In the genomic region with DNA sequence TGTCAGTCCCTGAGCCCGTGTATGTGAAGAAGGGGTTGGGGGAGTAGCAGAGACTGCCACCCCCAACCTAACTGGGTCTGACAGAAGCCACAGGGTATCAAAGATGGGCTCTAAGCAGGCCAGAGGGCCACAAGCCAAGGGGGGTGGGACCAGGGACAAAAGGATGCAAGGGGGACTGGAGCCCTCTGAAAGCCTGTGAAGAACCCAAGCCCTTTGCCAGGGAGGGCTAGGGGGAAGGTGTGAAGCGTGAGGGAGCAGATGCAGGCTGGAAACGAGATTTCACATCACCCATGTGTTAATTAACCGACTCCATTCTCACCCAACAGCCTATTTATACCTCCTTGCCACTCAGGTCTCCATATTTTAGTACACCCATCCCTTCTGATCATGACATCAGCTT, we compare ENCODE assay signal across 27 mouse cellular contexts. TPM values are rescaled to one million over a fixed set of nuclear protein-coding genes. Genes with fewer than 3 reads are reported as not detected.
DNase-seq lines count a peak whose midpoint lies in the region; ATAC-seq and TF ChIP-seq lines count a peak whose summit lies in the region.
"Had no signal": no experiment of that assay in that cellular context is flagged by ENCODE, and none has a peak within 500 bp of the region (broad histone marks: within the 10 kb centered on the region; RNA-seq: fewer than 3 reads in every experiment).

No protein-coding gene starts in this region.

- 39% methylated on average over 4 of the region's 4 CpGs for WGBS in liver, embryonic 15.5 days (ENCODE audit: insufficient replicate concordance)
- 52% methylated on average over 4 of the region's 4 CpGs for WGBS in liver, postnatal 0 days (ENCODE audit: insufficient replicate concordance)
- WGBS in forebrain, embryonic 16.5 days = 22% methylated on average over 4 of the region's 4 CpGs

- no peak overlapping the region; the same call in 1 of the 2 replicates for H3K27ac ChIP-seq in liver, embryonic 15.5 days (replicated peaks)
- H3K27ac ChIP-seq in liver, postnatal 0 days (ENCODE audit: low read depth) = no peak overlapping the region
- H3K27ac ChIP-seq in forebrain, embryonic 16.5 days (ENCODE audit: low read length) = no peak overlapping the region
- H3K27ac ChIP-seq: embryonic facial prominence, embryonic 13.5 days; gastrocnemius, adult 2 months; hindbrain, embryonic 12.5 days; liver, embryonic 14.5 days; macrophage; neural tube, embryonic 12.5 days had no signal

- no peaks in the 10 kb centered on the region for H3K36me3 ChIP-seq in liver, embryonic 15.5 days (replicated peaks)
- no peaks in the 10 kb centered on the region for H3K36me3 ChIP-seq in liver, postnatal 0 days (replicated peaks; ENCODE audit: insufficient read depth, low read length)
- H3K36me3 ChIP-seq in forebrain, embryonic 16.5 days (ENCODE audit: control insufficient read depth, insufficient read depth) = no peaks in the 10 kb centered on the region
- H3K36me3 ChIP-seq: embryonic facial prominence, embryonic 13.5 days; G1E; hindbrain, embryonic 12.5 days; neural tube, embryonic 12.5 days had no signal

- no peak for TF ChIP-seq CTCF in liver, postnatal 0 days (IDR thresholded peaks at IDR 0.05; ENCODE audit: low read depth)

- H3K4me1 ChIP-seq in liver, embryonic 15.5 days (replicated peaks) = peaks cover 34% of the 10 kb centered on the region
- no peaks in the 10 kb centered on the region for H3K4me1 ChIP-seq in liver, postnatal 0 days (ENCODE audit: insufficient read depth)
- peaks cover 10% of the 10 kb centered on the region for H3K4me1 ChIP-seq in forebrain, embryonic 16.5 days (replicated peaks; ENCODE audit: control insufficient read depth, insufficient read depth, low read length)

- no peak overlapping the region for H3K4me3 ChIP-seq in liver, embryonic 15.5 days (replicated peaks)
- H3K4me3 ChIP-seq in liver, postnatal 0 days (ENCODE audit: low read depth, low read length) = no peak overlapping the region
- H3K4me3 ChIP-seq in forebrain, embryonic 16.5 days (replicated peaks; ENCODE audit: low read length) = no peak overlapping the region
- H3K4me3 ChIP-seq: embryonic facial prominence, embryonic 13.5 days; erythroblast, embryonic 14.5 days; gastrocnemius, adult 2 months; hindbrain, embryonic 12.5 days; neural tube, embryonic 12.5 days had no signal

- DNase-seq in cerebellum, postnatal 10 days = peak; percentile 70 to 77
- DNase-seq in cerebellum, adult 18-20 months = no peak
- DNase-seq in heart, postnatal 4 days = peak; percentile 18
- DNase-seq in heart, postnatal 14 days = no peak
- DNase-seq in liver, postnatal 0 days = no peak
- DNase-seq in thymus, postnatal 4 days = no peak
- DNase-seq: adrenal gland, postnatal 36 days; B cell, adult 2 months; cerebellum, adult 11-12 months; embryo, embryonic 11 days; gastrocnemius, adult 2 months; kidney, postnatal 25 days had no signal

- peak overlapping the region; percentile 32 for H3K4me2 ChIP-seq in liver, embryonic 15.5 days
- no peak overlapping the region for H3K4me2 ChIP-seq in liver, postnatal 0 days (ENCODE audit: low read depth, low read length)
- no peak overlapping the region for H3K4me2 ChIP-seq in forebrain, embryonic 16.5 days (ENCODE audit: low read length)
- H3K4me2 ChIP-seq: embryonic facial prominence, embryonic 13.5 days; hindbrain, embryonic 12.5 days; neural tube, embryonic 12.5 days had no signal

- ATAC-seq in liver, embryonic 15.5 days (ENCODE audit: insufficient read depth) = no peak
- no peak for ATAC-seq in liver, postnatal 0 days
- peak; percentile 35; the same call in 1 of the 2 replicates for ATAC-seq in forebrain, embryonic 16.5 days
- ATAC-seq: intestine, postnatal 0 days; lung, postnatal 0 days; Patski had no signal

- TF ChIP-seq EP300 in liver, postnatal 0 days (IDR thresholded peaks at IDR 0.05; ENCODE audit: low read depth) = no peak

- H3K9me3 ChIP-seq in liver, embryonic 15.5 days (replicated peaks) = no peaks in the 10 kb centered on the region
- no peaks in the 10 kb centered on the region for H3K9me3 ChIP-seq in liver, postnatal 0 days (ENCODE audit: low read length)
- no peaks in the 10 kb centered on the region for H3K9me3 ChIP-seq in forebrain, embryonic 16.5 days (ENCODE audit: control insufficient read depth, low read length)
- H3K9me3 ChIP-seq: embryonic facial prominence, embryonic 13.5 days; G1E; hindbrain, embryonic 12.5 days; neural tube, embryonic 12.5 days had no signal

- H3K9ac ChIP-seq in liver, embryonic 15.5 days = no peak overlapping the region
- no peak overlapping the region for H3K9ac ChIP-seq in liver, postnatal 0 days (replicated peaks)
- no peak overlapping the region for H3K9ac ChIP-seq in forebrain, embryonic 16.5 days (replicated peaks; ENCODE audit: low read depth, low read length)
- H3K9ac ChIP-seq: embryonic facial prominence, embryonic 13.5 days; hindbrain, embryonic 12.5 days; liver, embryonic 14.5 days; neural tube, embryonic 12.5 days had no signal

- intact Hi-C loops in heart, postnatal 14 days (cut with DNase I) = no loop called here

- H3K27me3 ChIP-seq in liver, embryonic 15.5 days = peaks cover 33% of the 10 kb centered on the region
- no peaks in the 10 kb centered on the region for H3K27me3 ChIP-seq in liver, postnatal 0 days (ENCODE audit: insufficient read depth, low read length)
- no peaks in the 10 kb centered on the region for H3K27me3 ChIP-seq in forebrain, embryonic 16.5 days (replicated peaks; ENCODE audit: control insufficient read depth, insufficient read depth, low read length)

RNA-seq across cellular contexts. Expression of a gene that starts 25.4 kb away (rescaled TPM):
- 1 to 10 TPM; 3.3 to 4.7 TPM for total RNA-seq in heart, postnatal 4 days (2021)
- 1 to 10 TPM; 1.4 to 2.6 TPM for total RNA-seq in heart, postnatal 14 days (2021)
- 0.07 TPM in 1 of 2 replicates, not detected in the other for polyA plus RNA-seq in liver, embryonic 15.5 days (2015; fragmentation: Nextera tagmentation; extraction: Ambion mirVana)
- polyA plus RNA-seq in liver, postnatal 0 days (2015; fragmentation: Nextera tagmentation; extraction: Ambion mirVana) = 0.05 TPM in 1 of 2 replicates, not detected in the other
- polyA plus RNA-seq in forebrain, embryonic 16.5 days (2015; fragmentation: Nextera tagmentation; extraction: Ambion mirVana) = 0.52 and 0.99 TPM in 2 replicates
- total RNA-seq: CH12.LX, G1E had no signal
- polyA plus RNA-seq: erythroblast, embryonic 14.5 days; G1E; limb, embryonic 11.5 days had no signal

RNA-seq across cellular contexts. Expression of a gene that starts 43.0 kb away (rescaled TPM):
- 10 to 100 TPM; 40.8 to 44.7 TPM for total RNA-seq in heart, postnatal 4 days (2021)
- 10 to 100 TPM; 35.0 to 39.4 TPM for total RNA-seq in heart, postnatal 14 days (2021)
- 0.10 and 0.24 TPM in 2 replicates for polyA plus RNA-seq in liver, embryonic 15.5 days (2015; fragmentation: Nextera tagmentation; extraction: Ambion mirVana)
- polyA plus RNA-seq in liver, postnatal 0 days (2015; fragmentation: Nextera tagmentation; extraction: Ambion mirVana) = 0.04 and 0.24 TPM in 2 replicates
- 6.9 and 9.7 TPM in 2 replicates for polyA plus RNA-seq in forebrain, embryonic 16.5 days (2015; fragmentation: Nextera tagmentation; extraction: Ambion mirVana)
- total RNA-seq: CH12.LX had no signal
- polyA plus RNA-seq: erythroblast, embryonic 14.5 days; G1E; macrophage had no signal

RNA-seq across cellular contexts. Expression of a gene that starts 50.9 kb away (rescaled TPM):
- total RNA-seq in heart, postnatal 4 days (2021) = under 1 TPM; 0.52 to 0.77 TPM
- total RNA-seq in heart, postnatal 14 days (2021) = under 1 TPM; 0.32 to 0.48 TPM
- polyA plus RNA-seq in liver, embryonic 15.5 days (2015; fragmentation: Nextera tagmentation; extraction: Ambion mirVana) = not detected in 2 replicates
- polyA plus RNA-seq in liver, postnatal 0 days (2015; fragmentation: Nextera tagmentation; extraction: Ambion mirVana) = 0.11 and 0.15 TPM in 2 replicates
- 1.7 and 2.1 TPM in 2 replicates for polyA plus RNA-seq in forebrain, embryonic 16.5 days (2015; fragmentation: Nextera tagmentation; extraction: Ambion mirVana)
- total RNA-seq: CH12.LX had no signal
- polyA plus RNA-seq: kidney, embryonic 14.5 days; limb, embryonic 11.5 days; macrophage; neural tube, embryonic 12.5 days had no signal

Comparison
In these comparisons a context has a peak if more than half of its experiments do, and no peak if none do; other contexts are left out.
1. DNase-seq: peak in cerebellum, postnatal 10 days (2 of 2) and heart, postnatal 4 days (single experiment); none in cerebellum, adult 18-20 months (0 of 2), heart, postnatal 14 days (0 of 2), liver, postnatal 0 days (single experiment) and thymus, postnatal 4 days (single experiment).